Mouse (Mus musculus) liver, adult 2 months (tissue): ENCODE measurements around the gene Olfr1396. TPM values are rescaled to one million over a fixed set of nuclear protein-coding genes. Genes with fewer than 3 reads are reported as not detected.

ENCODE experiments used
- DNase-seq: peaks from one replicate; pipeline ENCODE4 v3.0.0-alpha.2; 2011; ENCODE audit warnings: low read depth, low spot score; ENCODE audit errors: extremely low read depth
- H3K27ac ChIP-seq: fragments of 200-500 bp; replicated peaks from 2 replicates; pipeline ENCODE4 v1.5.1; 2012; ENCODE audit warnings: low read depth, mild to moderate bottlenecking, control low read depth, inconsistent platforms, low read length; ENCODE audit not compliant: insufficient read depth
- H3K27me3 ChIP-seq: fragments of 200-500 bp; 2 replicates; pipeline ENCODE4 v1.6.1; 2012; ENCODE audit warnings: mild to moderate bottlenecking, moderate library complexity, low read length, inconsistent platforms; ENCODE audit not compliant: control insufficient read depth, insufficient read depth
- H3K36me3 ChIP-seq: fragments of 200-500 bp; 2 replicates; pipeline ENCODE4 v1.6.1; 2012; ENCODE audit warnings: low read length, inconsistent platforms; ENCODE audit not compliant: control insufficient read depth, insufficient read depth
- H3K4me1 ChIP-seq: fragments of 200-500 bp; 2 replicates; pipeline ENCODE4 v1.6.1; 2011; ENCODE audit warnings: low read length; ENCODE audit not compliant: control insufficient read depth, insufficient read depth
- H3K4me3 ChIP-seq: fragments of 200-500 bp; 2 replicates; pipeline ENCODE4 v1.5.1; 2011; ENCODE audit warnings: low read depth, mild to moderate bottlenecking, control low read depth, low read length, moderate library complexity; ENCODE audit not compliant: insufficient read depth
- H3K79me2 ChIP-seq: fragments of 200-500 bp; 2 replicates; pipeline ENCODE4 v1.6.1; 2012; ENCODE audit warnings: inconsistent platforms, mild to moderate bottlenecking, low read length, moderate library complexity; ENCODE audit not compliant: control insufficient read depth, insufficient read depth
- H3K9ac ChIP-seq: fragments of 200-500 bp; 2 replicates; pipeline ENCODE4 v1.6.1; 2012; ENCODE audit warnings: low read depth, mild to moderate bottlenecking, control low read depth, inconsistent platforms, low read length
- CTCF ChIP-seq: fragments of 200-500 bp; IDR thresholded peaks from 2 replicates; pipeline ENCODE4 v1.5.1; 2011; ENCODE audit warnings: low read depth, low read length, control low read depth
- POLR2A ChIP-seq: fragments of 200-500 bp; IDR thresholded peaks from 2 replicates; pipeline ENCODE4 v1.6.1; 2011; ENCODE audit warnings: low read length, control low read depth; ENCODE audit not compliant: insufficient read depth; ENCODE audit errors: extremely low read depth
- WGBS: fragments of 180-500 bp; shearing (Covaris S2); methylation state at CpG from one replicate; pipeline ENCODE4 v1.1.7; 2018; 5-methylcytosine and 5-hydroxymethylcytosine counted together
- polyA plus RNA-seq: library from polyadenylated mRNA; depleted of rRNA; stranded (reverse); fragments of >200 nt; gene quantifications from 2 replicates; pipeline ENCODE4 v1.2.3, GENCODE M21; 2012
- total RNA-seq: library from RNA; depleted of rRNA; stranded (reverse); fragments of >200 nt; gene quantifications from 2 replicates; pipeline ENCODE4 v1.2.3, GENCODE M21; 2014

Olfr1396 gene
- total and polyA plus RNA-seq, 2 experiments, result under 0.01 to 0.02 TPM

DNA sequence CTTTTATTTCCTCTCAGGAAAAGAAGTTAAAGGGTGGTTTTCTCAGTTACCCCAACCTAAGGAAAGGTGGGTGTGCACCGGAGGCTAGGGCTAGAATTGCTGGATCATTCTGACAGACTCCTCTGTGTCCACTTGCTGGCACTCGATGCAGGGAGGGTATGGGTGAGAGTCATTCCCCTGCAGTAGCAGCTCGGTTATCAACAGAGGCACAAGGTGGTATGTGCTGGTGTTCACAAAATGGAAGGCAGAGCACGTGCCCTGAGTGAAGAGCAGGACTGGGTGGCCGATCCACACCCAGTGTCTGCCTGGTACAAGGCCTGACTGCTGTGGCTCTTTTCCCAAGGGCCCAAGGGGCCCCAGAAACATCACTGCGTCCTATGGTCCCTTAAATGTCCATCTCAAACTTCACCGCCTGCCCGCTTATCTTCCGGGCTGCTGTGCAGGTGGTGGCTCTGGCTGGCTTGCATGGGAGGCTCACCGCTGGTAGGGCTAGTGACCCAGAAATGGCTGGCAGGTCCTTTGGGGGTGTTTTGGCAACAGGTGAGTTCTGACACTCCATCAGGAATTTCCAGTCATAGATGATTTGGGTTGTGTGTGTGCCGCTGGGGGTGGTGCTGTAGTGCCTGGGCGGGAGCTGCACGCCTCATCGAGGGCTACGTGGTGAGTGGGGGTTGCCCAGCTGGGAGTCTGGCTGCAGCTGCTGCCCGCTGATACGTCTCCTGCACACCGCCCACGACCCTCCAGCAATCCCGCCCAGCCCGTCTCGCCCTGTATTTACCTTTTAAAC is 26.7 kb downstream of the Olfr1396 start:
- Histone ChIP-seq H3K27me3 (no peaks in the 10 kb centered on the region), H3K27ac (peak overlapping the region; percentile 84), H3K79me2 (no peaks in the 10 kb centered on the region; the same call in 1 of the 2 replicates), H3K4me3 (peak overlapping the region; percentile 65), H3K9ac (peak overlapping the region; percentile 47), H3K36me3 (no peaks in the 10 kb centered on the region), H3K4me1 (peaks cover 42% of the 10 kb centered on the region)
- no peak for TF ChIP-seq POLR2A
- TF ChIP-seq CTCF, result no peak
- 13% methylated on average over 22 of the region's 22 CpGs for WGBS
- DNase-seq, result peak; percentile 66

DNA sequence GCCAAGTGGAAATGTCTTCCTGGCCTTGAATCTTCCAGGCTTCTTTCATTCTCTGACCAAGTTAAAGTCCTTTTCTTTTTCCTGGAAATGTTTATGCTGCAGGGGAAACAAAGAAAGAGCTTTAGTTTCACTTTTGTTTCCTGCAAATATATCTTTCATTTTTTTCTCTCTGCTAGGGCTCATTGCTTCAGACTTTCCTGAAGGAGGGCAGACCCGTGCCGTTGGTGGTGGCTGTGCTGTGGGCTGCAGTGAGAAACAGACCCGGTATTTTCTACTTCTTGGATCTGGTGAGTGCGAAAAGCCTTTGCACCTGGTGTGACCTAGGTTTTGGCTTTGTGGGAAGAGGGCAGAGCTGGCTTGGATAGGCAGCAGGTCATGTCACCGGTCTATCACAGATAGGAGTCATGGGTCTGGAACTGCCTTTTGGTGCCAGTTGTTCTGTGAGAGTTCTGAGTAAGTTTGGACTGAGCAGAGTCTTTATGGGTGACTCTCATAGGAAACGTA is 27.8 kb downstream of the Olfr1396 start:
- H3K9ac ChIP-seq, result peak overlapping the region; percentile 30
- no peaks in the 10 kb centered on the region; the same call in 1 of the 2 replicates for H3K79me2 ChIP-seq
- peaks cover 43% of the 10 kb centered on the region for H3K4me1 ChIP-seq
- no peaks in the 10 kb centered on the region for H3K36me3 ChIP-seq
- peak overlapping the region; percentile 32 for H3K4me3 ChIP-seq
- TF ChIP-seq POLR2A, result no peak
- TF ChIP-seq CTCF, result no peak
- peak overlapping the region; percentile 73 for H3K27ac ChIP-seq
- peak; percentile 91 for DNase-seq
- 5% methylated on average over 6 of the region's 6 CpGs for WGBS
- H3K27me3 ChIP-seq, result no peaks in the 10 kb centered on the region

DNA sequence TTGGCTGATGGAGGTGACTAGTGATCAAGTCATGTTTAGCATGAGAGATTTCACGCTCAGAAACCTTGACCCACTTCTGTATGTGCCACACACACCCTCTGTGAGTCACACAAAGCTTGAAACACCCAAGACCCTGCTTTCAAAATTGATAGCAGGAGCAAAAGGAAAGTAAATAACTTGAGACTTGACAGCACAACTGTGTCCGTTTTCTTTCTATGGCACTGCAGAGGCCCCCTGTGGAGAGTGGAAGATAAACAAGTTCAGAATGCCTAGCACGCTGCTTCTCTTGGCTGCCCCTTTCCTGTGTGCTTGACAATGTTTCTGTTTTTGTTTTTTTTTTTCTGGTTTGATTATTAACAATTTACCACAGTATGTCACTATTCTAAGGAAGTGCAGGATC is 29.8 kb downstream of the Olfr1396 start:
- peak; percentile 30 for DNase-seq
- Histone ChIP-seq H3K4me3 (no peak overlapping the region), H3K27me3 (no peaks in the 10 kb centered on the region), H3K79me2 (no peaks in the 10 kb centered on the region; the same call in 1 of the 2 replicates), H3K9ac (peak overlapping the region; percentile 29; the same call in 1 of the 2 replicates), H3K36me3 (no peaks in the 10 kb centered on the region), H3K27ac (peak overlapping the region; percentile 71), H3K4me1 (peaks cover 34% of the 10 kb centered on the region)
- peak; percentile 30; the same call in 1 of the 2 replicates for TF ChIP-seq CTCF
- TF ChIP-seq POLR2A, result no peak
- 4% methylated on average over 3 of the region's 3 CpGs for WGBS

DNA sequence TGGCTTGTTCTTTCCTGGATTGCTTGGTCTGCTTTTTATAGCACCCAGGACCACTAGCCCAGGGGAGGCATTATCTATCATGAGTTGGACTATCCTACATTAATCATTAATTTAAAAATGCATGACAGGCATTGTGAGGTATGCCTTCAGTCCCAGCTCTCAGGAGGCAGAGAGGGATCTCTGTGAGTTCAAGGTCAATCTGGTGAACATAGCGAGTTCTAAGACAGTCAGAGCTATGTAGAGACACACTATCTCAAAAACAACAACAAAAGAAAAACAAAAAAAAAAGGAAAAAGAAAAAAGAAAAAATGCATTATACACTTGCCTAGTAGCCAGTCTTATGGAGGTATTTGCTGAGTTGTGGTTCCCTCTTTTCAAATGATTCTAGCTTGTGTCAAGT is 30.3 kb downstream of the Olfr1396 start:
- WGBS, result 36% methylated on average over 1 of the region's 1 CpGs
- no peak overlapping the region for H3K9ac ChIP-seq
- H3K36me3 ChIP-seq, result no peaks in the 10 kb centered on the region
- H3K27me3 ChIP-seq, result no peaks in the 10 kb centered on the region
- TF ChIP-seq CTCF (no peak), POLR2A (no peak)
- no peaks in the 10 kb centered on the region; the same call in 1 of the 2 replicates for H3K79me2 ChIP-seq
- DNase-seq, result no peak
- H3K4me3 ChIP-seq, result no peak overlapping the region
- H3K4me1 ChIP-seq, result peaks cover 32% of the 10 kb centered on the region
- peak overlapping the region; percentile 71 for H3K27ac ChIP-seq

DNA sequence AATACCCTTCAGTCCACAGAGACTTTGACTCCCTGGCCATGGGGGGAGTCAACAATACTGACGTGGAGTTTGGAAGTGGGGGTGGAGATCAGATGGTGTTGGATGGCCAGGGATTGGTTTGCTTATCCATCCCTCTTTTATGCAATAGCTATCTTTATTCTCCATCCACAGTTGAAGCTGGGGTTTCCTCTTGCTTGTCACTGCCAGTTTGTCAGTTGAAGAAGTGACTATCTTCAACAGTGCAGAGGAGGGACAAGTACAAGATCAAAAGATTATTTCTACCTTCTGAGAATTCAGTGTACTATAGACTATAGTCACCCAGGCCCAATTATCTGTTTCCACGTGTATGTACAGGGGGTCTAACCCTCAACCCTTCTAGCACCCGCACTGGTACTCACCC is 30.9 kb downstream of the Olfr1396 start:
- Histone ChIP-seq H3K4me1 (peaks cover 30% of the 10 kb centered on the region), H3K27me3 (no peaks in the 10 kb centered on the region), H3K9ac (no peak overlapping the region), H3K27ac (peak overlapping the region; percentile 68), H3K4me3 (no peak overlapping the region), H3K36me3 (no peaks in the 10 kb centered on the region), H3K79me2 (no peaks in the 10 kb centered on the region; the same call in 1 of the 2 replicates)
- WGBS, result 52% methylated on average over 3 of the region's 3 CpGs
- no peak for TF ChIP-seq POLR2A
- TF ChIP-seq CTCF, result no peak
- peak; percentile 75 for DNase-seq

DNA sequence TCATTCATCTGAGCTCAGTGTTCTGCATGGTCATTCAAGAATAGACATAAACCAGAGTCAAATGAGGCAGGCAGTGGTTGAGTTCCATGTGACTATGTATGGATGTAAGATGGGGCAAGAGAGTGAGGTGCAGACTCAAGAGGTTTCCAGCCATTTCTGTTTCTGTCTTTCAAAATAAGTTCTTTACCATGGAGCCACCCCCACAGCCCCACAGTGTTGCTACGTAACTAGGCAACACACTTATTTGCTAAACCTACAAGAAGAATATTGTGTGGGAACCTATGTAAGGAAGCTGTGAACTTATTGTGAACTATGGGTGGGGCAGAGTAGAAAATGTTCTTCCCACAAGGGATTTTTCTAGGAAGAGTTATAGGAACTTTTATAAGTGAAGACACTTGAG is 31.5 kb downstream of the Olfr1396 start:
- H3K27me3 ChIP-seq, result no peaks in the 10 kb centered on the region
- H3K4me3 ChIP-seq, result no peak overlapping the region
- H3K79me2 ChIP-seq, result no peaks in the 10 kb centered on the region; the same call in 1 of the 2 replicates
- H3K27ac ChIP-seq, result peak overlapping the region; percentile 21; the same call in 1 of the 2 replicates
- TF ChIP-seq CTCF, result no peak
- TF ChIP-seq POLR2A, result no peak
- H3K9ac ChIP-seq, result no peak overlapping the region
- no peaks in the 10 kb centered on the region for H3K36me3 ChIP-seq
- WGBS, result 81% methylated on average over 1 of the region's 1 CpGs
- no peak for DNase-seq
- H3K4me1 ChIP-seq, result peaks cover 30% of the 10 kb centered on the region
